Mouse (Mus musculus) ovary, postnatal 14 days (tissue): Measurements from ENCODE around the gene Spsb4.

Experiments
- DNase-seq: peaks from one replicate; pipeline ENCODE4 v3.0.0; 2022; ENCODE audit warnings: low spot score

Gene Spsb4

DNA sequence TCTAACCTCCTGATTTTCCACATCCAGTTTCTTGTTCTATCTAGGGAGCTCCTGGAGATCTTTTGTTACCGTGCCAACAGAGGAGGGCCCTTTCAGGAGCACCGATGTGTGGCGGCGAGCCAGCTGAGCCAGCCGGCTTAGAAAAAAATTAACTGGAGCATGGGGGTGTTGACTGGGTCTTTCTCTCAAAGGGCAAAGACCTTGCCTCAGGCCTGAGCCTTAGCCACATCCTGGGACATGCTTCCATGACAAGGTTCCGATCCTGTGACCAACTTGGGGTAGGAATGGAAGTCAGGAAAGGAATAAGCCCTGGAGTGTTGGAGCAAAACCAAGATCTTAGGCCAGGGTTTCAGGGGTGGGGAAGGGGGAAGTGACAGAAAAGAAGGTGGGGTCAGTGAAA lies 2.9 kb downstream of the Spsb4 start:
- no peak for DNase-seq

DNA sequence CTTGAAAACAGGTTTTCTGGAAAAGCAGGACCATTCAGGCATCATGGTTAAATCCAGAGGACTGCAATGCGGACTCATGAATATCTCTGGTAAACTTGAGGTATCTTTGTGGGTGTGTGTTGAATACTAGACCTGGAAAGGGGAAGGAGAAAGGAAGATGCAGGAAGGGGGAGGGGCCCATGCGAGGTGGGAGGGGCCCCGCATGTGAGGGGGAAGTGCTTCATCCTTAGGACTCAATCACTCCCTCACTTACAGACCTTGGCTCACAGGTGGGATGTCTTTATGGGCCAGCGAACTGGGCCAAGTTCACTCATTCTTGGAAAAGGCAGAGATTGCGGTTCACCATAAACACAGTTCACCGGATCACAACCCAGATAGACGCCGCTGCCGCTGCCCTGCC lies 4.9 kb downstream of the Spsb4 start:
- no peak for DNase-seq

DNA sequence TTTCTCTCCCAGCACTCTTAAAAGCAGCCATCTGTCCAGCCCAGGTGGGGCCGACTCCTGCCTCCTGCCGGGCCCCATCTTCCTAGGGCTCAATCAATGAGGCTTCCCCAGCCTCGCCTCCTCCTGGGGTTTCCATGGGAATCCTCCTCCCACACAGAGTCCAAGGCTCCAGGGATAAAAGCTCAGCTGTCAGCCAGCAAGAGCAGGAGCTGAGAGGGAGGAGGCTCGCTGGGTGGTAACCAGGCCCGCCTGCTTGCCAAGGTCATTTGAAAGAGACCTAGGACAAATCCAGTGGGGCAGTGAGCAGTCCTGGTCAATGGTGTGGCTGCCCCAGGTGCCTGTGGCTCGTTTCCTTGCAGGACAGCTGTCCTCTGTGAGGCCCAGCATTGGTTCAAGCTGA lies 5.5 kb downstream of the Spsb4 start:
- DNase-seq: no peak

DNA sequence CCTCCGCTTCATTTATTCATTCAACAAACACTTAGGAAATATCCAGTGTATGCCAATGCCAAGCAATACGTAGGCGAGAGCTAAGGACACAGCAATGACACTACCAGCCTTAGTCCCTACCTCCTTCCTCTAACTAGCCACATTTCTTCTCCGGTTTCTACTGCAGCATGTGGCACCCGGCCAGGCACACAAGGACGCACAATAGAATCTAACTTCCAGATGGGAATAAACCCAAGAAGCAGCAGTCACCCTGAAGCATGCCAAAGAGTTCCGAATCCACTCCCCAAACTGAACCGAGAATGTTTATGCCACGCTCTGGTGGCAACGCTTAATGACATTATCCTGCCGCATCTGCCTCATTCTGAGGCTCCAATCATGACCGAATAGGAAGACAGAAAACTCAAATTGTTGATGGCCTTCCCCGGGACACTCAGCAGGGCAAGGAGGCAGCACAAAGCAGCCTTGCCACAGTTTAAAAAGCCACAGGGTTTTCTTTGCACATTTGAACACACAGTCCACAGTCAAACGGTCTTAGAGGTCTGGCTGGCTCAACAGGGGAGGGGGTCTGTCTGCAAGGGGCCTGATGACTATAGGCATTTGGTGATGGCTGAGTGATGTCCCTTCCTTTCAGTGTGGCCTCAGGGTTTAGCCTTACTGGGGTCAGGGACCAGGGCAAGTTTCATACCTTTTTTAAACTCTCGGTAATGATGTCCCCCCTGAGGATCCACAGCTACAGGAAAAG lies 7.0 kb downstream of the Spsb4 start:
- no peak for DNase-seq

DNA sequence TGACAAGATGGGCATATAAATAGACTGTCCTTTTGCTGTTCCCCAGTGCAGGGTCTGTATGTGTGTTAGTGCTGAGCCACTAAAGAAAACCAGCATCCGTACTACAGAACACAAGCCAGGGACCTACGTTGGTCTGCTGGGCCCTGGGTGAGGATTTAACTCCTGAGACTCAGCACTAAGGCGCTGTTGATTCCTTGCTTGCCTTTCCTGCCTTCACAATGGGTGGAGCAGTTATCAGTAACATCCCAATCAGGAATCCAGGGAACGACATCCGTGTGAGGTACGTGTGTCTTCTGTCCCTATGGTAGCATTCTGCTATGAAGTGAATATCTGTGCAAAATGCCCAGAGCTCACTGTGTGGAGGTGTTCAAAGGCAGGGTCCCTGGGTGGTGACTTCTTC lies 8.2 kb downstream of the Spsb4 start:
- DNase-seq: no peak

DNA sequence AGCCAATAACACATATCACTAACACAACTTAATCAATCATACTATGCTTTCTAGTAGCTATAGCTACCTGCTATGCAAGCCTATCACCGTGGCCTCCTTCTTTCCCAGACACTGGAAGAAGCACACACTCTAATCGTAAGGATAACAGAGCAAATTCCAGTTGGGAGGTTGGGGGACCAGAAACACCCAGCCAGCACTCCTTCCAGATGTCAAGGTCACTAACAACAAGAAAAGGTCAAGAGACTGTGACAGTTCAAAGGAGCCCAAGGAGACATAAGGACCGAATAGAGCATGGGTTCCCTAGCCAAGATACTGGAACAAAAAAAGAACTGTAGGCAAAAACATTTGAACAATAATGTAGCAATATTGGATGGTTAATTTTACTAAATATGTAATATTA lies 13.9 kb downstream of the Spsb4 start:
- no peak for DNase-seq

DNA sequence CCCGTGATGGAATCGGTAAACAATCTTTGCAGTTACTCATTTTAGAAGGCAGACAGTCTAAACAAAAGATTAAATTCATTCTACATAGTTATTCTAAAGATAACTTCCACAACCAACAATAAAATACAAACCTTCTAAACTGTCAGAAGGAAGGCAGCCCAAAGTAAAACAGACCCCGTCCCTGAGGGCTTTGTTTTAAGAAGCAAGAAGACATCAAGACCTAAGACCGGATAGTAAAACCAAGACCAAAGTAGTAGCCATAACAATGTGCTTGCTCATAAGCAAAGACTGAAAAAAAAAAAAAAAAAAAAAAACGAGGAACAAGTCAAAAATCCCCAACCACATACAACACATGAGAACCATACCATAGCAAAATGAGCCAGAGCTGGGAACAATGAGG lies 15.5 kb downstream of the Spsb4 start:
- DNase-seq: no peak

DNA sequence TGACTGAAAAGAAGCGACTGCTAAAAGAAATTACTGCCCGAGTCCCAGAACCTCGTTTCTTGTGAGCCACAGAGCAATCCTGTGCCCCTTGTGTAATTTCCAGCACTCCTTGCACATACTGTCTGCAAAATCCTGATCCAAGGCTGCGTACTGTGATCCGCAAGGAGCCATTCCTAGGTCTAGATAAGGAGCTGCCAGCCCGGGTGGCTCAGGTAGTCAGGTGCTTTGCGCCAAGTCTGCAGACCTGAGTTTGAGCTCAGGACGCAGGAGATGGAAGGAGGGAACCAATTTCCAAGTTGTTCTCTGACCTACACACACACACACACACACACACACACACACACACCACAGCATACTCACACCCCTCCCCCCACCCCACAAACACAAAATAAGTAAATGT lies 16.0 kb downstream of the Spsb4 start:
- DNase-seq: no peak

DNA sequence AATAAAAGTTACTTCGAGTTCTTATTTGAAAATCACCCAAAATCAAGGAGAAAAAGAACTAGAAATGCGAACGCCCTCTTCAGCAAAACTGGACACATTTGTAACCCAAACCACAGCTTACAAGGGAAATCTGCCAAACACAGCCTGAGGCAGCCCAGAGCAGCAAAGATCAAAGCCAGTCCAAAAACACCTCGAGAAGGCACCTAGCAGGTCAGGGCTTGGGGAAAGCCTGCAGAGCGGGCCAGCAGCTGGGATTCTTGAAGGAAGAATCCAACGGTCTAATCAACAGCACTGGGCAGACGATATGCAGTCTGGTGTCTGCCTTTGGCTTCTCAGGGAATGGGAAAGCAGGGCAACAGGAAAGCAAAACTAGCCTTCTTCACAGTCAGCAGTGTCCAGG lies 16.6 kb downstream of the Spsb4 start:
- no peak for DNase-seq

DNA sequence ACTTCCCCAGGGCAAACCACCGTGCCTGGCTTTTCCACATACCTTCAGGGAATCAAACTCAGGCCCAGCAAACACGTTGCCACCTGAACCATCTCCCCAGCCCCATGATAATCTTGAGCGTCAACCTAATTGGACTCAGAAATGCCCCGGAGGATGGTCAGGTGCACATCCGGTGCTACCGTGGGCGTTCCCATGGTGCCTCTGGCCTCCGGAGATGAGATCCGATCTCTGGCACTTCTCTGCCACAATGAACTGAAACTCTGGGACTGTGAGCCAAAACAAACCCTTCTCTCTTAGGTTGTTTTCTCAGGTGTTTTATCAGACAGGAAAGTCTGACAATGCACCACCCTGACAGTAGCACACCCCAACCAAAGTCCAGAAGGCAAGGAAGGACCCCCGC lies 17.2 kb downstream of the Spsb4 start:
- DNase-seq: no peak

DNA sequence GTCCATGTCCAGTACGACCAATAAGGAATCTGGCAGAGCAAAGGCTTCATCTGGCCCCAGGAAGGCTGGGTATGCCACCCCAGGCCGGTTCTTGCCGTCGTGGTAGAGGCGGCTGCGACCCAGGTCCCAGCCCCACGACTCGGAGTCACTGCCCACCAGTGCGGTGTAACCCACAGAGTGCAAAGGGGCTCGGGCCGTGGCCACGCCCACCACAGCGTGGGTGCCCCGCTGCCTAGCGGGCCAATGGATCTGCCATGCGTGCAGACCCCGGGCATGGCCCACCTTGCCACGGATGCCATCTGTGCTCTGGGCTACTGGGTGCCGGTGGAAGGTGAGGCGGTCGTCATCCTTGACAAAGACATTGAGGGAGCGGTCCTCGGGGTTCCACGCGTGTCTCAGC lies 22.9 kb downstream of the Spsb4 start:
- DNase-seq: no peak

DNA sequence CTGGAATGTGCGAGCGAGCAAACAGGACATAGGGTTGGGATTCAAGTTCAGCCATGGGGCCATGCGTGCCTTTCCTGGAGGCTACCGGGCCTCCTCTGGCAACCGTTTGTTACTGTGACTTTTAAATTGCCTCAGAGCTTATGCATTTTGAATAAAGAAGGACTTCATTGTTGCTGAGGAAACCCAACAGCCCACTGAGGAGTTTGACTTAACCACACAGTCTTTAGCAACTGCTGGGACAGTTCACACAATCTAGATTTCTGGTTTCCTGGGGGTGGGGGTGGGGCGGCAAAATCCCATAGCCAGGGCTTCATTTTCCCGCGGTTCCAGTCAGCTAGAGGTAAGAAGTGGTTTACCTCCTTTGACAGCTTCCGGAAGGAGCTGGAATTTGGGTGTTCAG lies 23.9 kb downstream of the Spsb4 start:
- no peak for DNase-seq

DNA sequence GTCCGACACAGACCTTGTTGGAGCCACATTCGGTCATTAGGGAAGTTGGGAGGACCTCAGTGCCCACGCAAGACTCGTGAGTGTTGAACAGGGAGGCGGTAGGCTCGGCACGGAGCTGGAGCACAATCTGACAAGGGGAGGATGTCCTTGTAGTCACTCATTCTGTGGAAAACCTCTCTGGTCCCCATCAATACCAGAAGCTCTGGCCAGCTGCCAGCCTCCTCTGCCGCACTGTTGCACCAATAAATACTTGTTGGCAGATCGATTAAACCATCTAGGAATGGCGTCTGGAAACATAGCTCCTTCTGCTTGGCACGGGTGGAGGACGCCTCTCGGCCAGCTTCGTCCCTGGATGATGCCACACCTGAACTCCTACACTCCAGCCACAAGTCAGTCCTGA lies 27.5 kb downstream of the Spsb4 start:
- DNase-seq: no peak

DNA sequence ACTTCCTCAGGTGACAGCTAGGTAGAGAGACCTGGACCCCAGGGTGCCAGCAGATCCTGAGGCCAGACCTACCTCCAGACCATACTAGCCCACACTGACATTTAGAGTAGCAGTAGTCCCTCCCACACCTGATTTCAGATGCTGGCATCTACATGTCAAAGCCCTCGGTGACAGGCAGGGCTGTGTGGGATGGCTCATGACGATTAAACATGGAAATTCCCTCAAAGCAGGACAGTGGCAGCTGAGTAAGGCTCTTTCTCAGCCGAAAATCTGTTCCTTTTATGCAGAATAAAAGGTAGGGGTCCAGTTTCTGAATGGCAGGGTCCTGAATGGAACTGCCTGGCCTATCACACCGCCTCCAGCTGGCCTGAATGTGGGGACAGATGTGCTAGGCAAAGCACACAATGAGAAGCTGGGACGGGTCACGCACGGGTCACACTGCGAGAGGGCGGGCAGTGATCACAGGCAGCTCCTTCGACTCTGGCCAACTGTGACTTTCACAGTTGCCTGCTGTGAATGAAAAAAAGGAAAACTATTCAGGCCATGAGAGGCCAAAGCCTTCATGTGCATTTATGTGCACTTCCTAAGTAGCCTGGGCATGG lies 29.2 kb downstream of the Spsb4 start:
- no peak for DNase-seq

DNA sequence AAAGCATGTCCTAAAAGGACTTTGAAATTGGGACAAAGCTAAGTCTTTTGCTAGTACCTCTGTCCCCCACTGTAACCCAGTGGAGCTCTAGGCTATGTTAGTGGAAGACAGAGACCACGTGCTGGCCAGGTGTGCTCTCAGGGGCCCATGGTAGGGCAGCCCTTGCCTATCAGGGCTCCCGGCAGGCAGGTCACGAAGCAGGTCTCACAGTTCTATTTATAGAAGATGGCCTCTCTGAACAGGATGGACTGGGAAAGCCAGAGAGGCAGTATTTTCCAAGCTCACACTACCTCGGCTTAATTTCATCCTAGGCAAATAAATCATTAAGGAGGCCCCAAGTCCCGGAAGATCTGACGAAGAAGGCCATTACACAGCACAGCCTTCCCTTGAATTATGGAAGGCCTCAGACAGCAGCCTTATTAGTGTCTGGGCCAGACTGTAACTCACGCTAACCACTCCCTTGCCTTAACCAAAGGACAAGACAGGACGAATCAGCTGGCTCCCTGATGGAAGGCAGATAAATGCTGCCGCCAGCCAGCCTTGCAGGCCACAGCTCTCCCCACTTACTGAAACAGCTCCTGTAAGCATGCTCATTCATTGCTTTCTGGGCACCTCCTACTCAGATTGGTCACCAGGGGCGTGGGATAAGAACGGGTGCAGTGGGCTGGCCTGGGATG lies 31.7 kb downstream of the Spsb4 start:
- DNase-seq: no peak

DNA sequence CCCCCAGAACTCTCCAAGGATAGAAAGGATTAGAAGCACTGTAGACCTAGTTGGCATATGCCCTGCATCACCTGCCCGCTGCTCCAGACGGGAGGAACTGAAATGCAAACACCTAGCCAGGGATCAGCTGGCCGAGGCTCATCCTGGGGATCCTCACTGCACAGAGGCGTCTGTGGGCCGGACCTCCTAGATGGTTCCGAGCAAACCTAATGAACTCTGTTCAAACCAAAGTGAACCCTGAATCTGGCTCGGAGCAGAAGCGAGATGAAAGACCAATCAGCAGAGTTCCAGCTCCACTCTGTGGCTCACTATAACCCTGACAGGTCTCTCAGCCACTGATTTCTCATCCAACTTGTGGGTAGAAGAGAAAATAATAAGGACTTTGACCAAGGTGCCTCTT lies 34.6 kb downstream of the Spsb4 start:
- DNase-seq: no peak

DNA sequence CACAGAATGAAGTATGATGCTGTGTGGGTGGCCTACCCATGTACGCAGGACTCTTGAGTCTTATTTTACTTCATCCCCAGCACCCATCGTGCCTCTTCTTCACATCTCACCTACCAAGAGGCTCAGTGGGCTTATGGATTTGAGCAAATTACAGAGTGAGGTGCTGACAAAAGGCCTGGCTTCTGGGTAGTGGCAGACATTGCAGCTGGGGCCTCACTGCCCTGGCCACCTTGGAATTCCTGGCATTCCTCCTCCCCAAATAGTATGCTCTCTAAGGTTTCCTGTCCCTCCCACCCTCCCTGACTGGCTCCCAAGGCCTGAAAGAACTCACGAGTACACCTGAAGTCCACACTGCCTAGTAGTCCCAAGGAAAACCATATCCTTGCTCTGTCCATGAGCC lies 35.7 kb downstream of the Spsb4 start:
- DNase-seq: no peak

DNA sequence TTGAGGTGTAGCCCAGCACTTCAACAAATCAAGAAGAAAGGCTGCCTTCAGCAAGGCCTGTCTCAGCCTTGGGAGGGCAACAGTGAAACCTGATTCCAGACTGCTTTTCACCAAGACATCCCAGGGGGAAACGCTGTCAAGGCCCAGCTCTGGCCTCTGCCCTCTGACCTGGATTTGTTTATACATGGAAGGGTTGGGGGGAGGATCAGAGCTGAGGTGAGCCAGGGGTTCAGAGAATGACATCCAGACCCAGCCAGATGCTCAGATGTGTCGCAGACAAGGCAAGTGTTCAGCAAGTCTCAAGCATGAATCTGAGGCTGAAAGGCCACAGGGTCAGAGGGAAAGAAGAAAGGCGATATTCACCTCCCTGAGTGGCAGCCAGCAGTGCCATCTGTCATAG lies 36.3 kb downstream of the Spsb4 start:
- DNase-seq: no peak

DNA sequence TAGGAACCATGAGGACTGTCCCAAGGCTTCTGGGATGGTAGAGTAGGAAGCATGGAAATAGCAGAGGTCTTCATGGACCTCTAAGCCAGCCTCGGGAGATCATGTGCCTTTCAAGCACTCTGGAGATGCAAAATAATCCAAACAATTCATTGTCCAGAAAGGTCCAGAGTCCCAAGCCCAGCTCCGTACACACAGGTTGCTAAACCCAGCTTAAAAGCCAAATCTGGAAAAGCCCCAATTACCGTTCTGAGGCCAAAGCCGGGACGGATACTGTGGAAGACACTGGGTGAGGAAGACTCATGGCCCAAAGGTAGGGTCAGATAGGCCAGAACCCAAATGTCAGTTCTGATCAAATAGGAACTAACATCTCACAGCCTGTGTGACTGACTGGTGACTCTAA lies 36.8 kb downstream of the Spsb4 start:
- no peak for DNase-seq

DNA sequence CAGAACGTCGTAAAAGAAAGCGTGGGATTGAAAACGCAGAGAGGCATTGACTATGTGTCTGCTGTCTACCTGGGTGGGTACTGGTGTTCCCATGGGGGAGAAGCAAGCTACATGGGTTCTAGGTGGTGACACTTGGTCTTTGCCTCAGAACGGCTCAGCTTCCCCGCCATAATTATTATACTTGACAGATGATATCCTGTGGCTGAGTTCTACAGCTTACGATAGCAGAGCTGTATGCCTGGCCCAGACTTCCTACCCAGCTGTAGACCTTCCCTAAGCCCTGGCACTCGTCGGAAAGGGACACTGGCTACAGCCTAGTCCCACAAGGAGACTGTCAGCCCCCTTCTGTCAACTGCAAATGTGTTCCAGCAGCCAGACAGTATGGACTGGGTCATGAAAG lies 37.5 kb downstream of the Spsb4 start:
- DNase-seq: no peak

DNA sequence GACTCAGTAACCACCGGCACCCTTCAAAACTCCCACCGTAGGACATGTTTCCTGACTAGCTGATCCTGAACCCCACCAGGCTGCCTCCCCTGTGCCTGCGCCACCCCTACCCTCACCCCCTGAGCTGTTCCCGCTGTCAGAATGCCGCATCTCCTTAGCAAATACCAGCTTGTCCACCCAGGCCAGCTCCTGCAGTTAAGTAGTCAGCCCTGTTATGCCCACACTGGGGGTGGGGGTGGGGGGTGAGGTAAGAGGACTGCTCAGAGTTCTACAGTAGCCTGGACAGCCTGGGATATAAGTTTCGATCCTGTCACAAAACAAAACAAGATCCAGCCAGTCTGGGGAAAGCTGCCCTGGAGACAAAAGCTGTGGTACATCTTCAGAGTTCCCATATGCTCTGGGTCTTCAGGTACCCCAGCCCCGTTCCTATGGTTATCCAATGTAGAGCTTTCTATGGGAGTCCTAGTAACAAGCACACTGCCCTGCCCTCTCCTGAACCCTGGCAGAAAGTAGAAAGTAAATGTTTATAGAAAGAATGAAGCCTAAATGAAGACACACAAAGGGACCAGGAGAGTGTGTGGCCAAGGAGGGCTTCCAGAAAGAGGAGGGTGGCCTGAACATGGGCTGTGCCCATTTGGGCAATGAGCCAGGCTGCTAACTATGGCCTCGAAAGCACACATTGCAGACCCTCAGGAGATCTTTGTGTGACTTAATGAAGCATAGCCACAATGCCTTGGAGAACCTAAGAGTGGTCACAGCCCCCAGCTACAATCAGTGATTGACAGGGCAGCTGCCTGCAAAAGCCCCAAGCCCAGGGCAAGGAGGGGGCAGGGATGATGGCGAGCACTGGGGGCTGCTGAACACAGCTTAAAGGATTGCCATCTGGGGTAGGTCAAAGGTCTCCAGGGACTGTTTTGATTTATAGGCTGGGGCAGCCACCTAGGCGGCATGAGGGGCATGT lies 38.3 kb downstream of the Spsb4 start:
- no peak for DNase-seq

DNA sequence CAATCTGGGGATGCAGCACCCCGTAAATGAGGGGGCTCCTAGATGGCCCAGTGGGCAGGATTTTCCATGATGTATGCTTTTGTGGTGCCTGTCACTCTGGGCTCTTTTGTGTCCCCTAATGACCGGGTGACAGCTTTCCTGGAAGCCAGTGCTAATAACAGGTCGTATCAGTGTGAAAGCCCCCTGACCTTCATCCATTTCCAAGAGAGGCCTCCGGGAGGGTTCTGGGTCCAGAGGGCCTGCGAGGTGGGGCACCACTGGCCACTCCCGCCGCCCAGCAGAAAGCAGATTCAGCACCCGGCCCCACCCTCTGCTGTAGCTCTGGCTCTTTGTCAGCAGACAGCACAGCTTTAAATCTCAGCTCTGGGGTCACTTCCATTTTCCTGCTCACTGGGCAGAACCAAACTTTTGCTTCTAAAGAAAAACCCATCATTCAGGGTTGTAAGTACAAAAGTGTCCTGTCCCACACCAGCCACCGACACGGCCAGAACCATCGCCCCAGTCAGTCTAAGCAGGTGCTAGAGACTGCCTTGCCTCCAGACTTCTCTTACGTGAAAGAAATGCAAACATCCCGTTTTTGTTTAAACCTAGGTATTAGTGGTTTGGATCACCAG lies 39.1 kb downstream of the Spsb4 start:
- DNase-seq: no peak
